Mouse (Mus musculus): ENCODE results near the gene Tbc1d22a.
A peak's percentile ranks its signal among the peaks of the same experiment; 100 is the strongest.

Gene Tbc1d22a

GRCm38 (mm10) chr15:86439015-86439796 is 224.9 kb downstream of the Tbc1d22a start:
- DNase-seq (ENCODE audit: low read depth, low spot score) = no peak

- DNase-seq (ENCODE audit: low read depth, low spot score) = no peak
Measured at GRCm38 (mm10) chr15:86444271-86444670, 230.0 kb downstream of the Tbc1d22a start.

- no peak for DNase-seq (ENCODE audit: low read depth, low spot score)
Measured at GRCm38 (mm10) chr15:86446064-86446463, 231.8 kb downstream of the Tbc1d22a start.

DNA sequence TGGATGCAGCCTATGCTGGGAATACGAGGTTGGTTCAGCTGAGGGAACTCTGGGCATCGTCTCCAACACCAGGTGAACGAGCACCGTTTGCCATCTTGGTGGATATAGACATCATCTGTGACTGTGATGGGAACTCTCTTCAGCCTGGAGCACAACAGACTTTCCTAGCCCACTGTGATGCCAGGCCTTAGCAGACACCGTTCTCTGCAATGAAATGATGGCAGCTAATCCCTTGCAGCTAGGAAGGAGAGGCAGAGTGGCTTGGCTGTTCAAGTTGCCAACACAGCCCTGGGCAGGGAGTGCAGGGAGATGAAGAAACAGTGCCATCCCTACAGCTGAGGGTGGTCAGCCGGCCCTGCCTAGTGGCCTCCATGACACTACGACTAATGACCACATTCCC is 233.0 kb downstream of the Tbc1d22a start:
- no peak for DNase-seq (ENCODE audit: low read depth, low spot score)

- DNase-seq (ENCODE audit: low read depth, low spot score) = no peak
Measured at GRCm38 (mm10) chr15:86449236-86449635, 235.0 kb downstream of the Tbc1d22a start.

GRCm38 (mm10) chr15:86449794-86450193 is 235.5 kb downstream of the Tbc1d22a start:
- no peak for DNase-seq (ENCODE audit: low read depth, low spot score)

DNA sequence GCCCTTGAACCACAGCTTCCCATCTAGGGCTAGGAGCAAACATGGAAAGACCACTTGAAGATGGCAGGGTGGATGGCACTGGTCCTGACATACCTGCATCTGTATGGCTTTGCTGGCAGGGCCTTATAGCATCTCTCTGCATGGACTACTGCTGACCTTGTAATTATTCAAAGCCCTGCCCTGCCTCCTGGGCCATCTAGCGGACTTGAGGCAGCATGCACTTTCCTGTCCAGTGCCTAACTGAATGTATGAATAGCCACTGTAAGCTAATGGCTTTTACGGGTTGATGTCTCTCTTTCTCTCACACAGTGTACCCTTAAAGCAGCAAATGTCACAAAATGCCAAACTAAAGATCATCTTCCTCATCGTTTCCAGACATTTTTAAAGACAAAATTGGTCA is 245.2 kb downstream of the Tbc1d22a start:
- no peak for DNase-seq (ENCODE audit: low read depth, low spot score)

DNA sequence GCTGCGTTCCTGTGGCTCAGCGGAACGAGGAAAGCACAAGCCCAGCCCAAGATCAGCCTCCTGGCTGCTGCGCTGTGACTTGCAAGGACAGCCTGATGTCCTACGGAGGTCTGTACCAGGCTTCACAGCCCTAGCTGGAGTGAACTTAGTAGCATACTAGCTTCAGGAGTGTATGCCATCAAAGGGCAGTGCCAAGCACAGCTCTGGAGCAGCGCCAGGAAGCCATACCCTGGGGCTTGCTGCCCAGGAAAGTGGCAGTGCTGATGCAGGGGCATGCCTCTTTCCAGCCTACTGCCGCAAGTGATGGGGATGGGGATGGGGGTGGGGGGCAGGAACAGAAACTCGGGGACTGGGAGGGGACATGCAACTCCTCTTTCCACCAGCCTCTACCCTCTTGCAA is 248.4 kb downstream of the Tbc1d22a start:
- no peak for DNase-seq (ENCODE audit: low read depth, low spot score)

- no peak for DNase-seq (ENCODE audit: low read depth, low spot score)
Measured at GRCm38 (mm10) chr15:86468082-86468481, 253.8 kb downstream of the Tbc1d22a start.

- no peak for DNase-seq (ENCODE audit: low read depth, low spot score)
Measured at GRCm38 (mm10) chr15:86471136-86471535, 256.9 kb downstream of the Tbc1d22a start.

GRCm38 (mm10) chr15:86473473-86473872 is 259.2 kb downstream of the Tbc1d22a start:
- DNase-seq (ENCODE audit: low read depth, low spot score) = peak; percentile 88

GRCm38 (mm10) chr15:86474951-86475350 is 260.7 kb downstream of the Tbc1d22a start:
- DNase-seq (ENCODE audit: low read depth, low spot score) = no peak

DNA sequence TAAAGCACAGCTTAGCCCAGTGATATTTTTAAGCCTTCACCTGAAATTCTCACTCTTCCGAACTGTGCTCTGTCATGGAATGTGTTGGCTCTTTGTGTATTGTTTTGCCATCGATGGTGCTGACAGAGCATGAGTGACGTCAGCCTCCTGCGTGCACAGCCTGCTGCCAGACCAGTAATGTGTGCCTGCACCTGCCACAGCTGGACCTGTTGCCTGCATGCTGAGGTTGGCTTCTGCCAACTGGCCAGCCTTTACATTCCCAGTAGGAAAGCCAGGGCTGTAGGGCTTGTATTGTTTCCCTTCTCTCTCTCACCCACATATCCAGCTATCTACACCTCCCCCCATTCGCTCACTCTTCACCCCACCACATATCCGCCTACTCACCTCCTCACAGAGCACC is 262.2 kb downstream of the Tbc1d22a start:
- DNase-seq (ENCODE audit: low read depth, low spot score) = peak; percentile 33

DNA sequence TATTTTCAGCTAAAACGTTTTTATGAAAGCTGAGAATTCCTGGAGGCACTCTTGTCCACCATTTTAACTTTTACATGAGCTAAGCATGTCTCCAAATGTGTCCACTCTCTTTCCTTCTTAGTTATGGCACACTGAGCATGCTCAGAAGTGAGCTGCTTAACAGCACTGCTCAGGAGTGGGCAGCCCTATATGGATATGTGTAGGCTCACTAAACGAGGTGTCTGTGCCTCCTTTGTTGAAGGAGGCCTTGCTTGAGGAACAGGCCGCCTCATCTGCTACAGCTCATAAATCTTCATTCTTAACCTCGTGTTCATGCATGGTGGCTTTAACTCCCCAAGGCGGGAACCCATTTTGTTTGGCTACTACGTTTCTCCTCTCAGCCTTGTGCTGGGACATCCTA is 262.8 kb downstream of the Tbc1d22a start:
- peak; percentile 24 for DNase-seq (ENCODE audit: low read depth, low spot score)

- DNase-seq (ENCODE audit: low read depth, low spot score) = peak; percentile 64
Measured at GRCm38 (mm10) chr15:86477471-86477992, 263.3 kb downstream of the Tbc1d22a start.

GRCm38 (mm10) chr15:86478685-86479502 is 264.6 kb downstream of the Tbc1d22a start:
- DNase-seq (ENCODE audit: low read depth, low spot score) = peak; percentile 46

DNA sequence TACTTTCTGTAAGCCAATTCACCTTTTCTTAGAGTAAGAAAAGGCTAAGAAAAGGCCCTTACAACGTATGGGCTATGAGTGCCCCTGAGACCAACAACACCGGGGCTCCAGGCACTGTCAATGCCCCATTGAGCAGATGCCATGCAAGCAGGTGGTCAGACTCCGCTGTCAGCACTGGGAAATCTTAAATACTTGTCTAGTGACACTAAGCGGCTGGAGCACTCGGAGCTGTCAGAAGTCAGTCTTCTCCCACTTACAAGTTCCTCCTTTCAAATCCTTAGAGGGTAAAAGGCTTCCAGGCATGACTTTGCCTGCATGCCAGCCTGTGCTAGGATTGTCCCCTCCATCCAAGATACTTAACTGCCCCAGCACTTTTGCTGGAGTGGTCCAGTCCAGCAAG is 268.1 kb downstream of the Tbc1d22a start:
- DNase-seq (ENCODE audit: low read depth, low spot score) = no peak

DNA sequence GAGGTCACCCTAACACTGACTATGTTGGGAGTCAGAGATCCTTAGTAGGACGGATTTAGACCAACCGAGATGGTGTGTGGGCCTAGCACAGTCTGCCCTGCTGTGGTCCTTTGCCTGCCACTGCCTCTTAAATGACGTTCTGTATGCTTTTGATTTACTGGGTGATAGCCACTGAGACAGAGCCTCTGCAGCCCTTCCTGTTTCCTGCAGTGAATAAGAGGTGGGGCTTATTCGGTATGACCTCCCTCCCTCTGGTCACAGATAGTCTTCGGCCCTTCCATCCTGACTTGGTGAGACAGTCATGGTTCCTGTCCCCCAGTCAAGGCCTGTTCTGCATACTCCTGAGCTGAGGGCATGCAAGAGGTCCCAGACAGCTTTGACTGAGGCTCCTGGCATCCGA is 271.6 kb downstream of the Tbc1d22a start:
- no peak for DNase-seq (ENCODE audit: low read depth, low spot score)

- DNase-seq (ENCODE audit: low read depth, low spot score) = no peak
Measured at GRCm38 (mm10) chr15:86487359-86487758, 273.1 kb downstream of the Tbc1d22a start.

- DNase-seq (ENCODE audit: low read depth, low spot score) = no peak
Measured at GRCm38 (mm10) chr15:86491434-86492099, 277.3 kb downstream of the Tbc1d22a start.

DNA sequence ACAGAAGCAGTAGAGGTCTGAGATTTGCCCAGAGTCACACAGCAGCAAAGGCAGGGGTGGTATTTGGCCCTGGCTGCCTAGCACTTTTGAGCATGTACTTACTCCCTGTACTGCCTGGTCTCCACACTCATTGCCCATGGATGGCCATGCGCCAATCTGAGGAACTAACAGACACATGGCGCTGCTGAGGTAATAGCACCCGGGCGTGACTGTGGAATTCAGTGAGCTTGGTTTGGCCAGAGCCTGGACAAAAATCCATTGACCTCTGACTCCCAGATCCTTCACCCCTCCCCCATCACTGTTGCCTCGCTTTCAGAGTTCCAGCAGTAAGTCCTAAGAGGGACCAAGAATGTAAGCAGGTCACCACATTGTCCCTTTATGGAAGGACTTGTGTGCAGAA is 278.4 kb downstream of the Tbc1d22a start:
- DNase-seq (ENCODE audit: low read depth, low spot score) = no peak

DNA sequence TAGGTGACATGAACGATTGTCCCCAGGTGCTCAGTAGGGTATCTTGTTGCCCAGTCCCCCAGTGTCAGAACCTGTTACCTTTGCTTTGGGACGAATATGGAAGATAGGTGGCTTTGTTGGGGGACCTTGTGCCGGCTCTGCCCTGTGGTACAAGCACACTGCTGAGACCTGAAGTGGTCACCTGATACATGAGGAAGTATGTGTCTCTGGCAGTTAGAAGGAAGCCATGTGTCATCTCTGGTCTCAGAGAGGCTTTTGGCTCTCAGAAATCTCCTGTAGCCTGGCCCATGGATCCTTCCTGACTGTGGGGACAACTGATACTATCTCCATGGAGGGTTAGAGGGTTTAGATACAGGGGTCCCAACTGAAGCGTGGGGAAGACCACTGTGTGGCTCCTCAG is 281.9 kb downstream of the Tbc1d22a start:
- no peak for DNase-seq (ENCODE audit: low read depth, low spot score)

All from forelimb bud, embryonic 11.5 days (tissue).